Mouse (Mus musculus) natural killer cell, adult 2 months (primary cell): ENCODE data around the gene H2afj.

Experiments used
- DNase-seq, 2 experiments: peaks; one replicate each; pipeline ENCODE4 v3.0.0; 2022; ENCODE audit warnings: low spot score in 2 of 2

The H2afj gene

DNA sequence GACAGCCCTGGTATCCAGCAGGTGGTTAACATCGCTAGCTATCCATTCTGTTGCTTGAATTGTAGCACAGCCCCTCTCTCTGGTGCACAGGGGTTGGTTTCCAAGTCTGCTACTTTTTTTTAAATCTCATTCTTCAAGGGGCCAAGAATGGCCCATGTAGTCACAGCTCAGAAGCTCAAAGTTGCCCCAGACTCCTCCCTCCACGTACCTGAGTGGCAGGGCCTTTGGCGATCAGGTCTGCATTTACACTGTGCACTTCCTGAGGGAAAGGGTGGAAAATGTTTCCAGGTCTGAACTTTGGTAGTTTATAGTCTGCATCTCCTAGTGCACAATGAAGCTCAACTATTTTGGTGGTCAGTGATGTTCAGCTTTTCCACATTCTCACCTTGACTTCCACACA is 39.2 kb downstream of the H2afj start:
- DNase-seq: no peak

DNA sequence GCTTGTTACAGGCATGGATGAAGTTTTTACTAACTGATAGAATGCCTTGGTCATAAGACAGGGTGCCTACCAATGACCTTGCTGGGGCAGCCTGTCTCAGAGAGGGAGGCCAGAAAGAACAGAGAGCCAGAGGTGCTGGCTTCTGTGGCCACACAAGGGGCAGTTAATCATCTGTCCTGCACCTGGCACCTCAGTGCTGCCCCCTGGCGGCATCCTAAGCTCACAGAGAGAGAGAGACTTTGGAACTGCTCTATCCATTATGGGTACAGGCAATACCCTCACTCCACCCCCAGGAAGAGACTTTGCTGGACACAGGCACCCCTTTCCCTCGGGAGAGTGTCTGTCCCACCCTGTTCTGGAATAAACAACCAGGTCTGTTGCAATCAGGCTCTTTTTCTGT is 39.7 kb downstream of the H2afj start:
- peak; percentile 54 to 61 for DNase-seq

DNA sequence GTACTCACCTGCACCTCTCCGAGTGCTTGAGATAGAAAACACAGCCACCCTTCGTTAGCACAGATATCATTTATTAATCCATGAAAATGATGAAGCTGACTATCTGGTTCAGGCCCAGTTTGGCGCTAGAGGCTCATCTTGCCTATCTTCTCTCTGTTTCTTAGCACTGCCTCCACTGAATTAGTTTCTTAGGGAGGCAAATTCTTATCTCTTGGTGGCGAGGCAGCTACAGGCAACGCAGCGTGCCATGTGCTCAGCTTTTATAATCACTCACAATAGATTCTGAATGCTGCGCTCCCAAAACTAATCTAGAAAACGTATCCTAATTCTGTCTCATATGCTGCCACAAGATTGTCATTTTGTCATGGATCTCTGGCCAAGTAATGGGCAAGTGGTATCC is 40.4 kb downstream of the H2afj start:
- DNase-seq: no peak

DNA sequence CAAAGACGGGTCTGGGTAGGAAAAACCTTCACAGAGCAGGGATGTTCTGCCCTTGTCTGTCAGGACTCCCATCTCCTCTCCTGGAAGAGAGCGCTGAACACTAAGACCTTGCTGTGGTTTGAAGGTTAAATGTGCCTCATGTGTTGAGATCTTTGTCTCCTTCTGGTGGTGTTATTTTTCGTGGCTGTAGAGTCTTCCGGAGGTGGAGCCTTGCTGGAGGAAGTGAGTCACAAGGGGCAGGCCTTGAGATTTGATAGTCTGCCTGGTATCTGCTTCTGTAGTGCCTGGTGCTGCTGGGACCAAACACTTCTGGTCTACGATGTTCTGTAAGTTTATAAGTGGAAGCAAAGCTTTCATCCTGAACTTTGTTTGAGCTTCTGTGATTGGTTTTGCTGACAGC is 40.9 kb downstream of the H2afj start:
- DNase-seq: no peak

DNA sequence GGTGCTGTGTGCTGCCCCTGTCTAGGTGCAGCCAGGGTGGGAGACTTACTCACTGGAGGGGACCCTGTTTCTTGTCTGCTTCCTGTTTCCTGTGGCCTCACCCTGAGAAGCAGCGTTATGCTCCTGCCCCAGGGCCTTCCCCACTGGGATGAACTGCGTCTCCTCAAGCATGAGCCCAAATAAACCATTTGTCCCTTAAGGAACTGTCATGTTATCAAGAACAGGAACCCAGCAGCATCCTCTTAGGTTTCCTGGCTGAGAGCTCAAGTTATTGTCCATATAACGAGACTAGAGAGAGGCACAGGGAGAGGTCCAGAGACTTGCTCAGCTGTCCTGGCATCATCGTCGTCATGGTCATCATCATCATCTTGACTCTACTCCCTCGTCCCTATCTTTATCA is 42.2 kb downstream of the H2afj start:
- no peak for DNase-seq

DNA sequence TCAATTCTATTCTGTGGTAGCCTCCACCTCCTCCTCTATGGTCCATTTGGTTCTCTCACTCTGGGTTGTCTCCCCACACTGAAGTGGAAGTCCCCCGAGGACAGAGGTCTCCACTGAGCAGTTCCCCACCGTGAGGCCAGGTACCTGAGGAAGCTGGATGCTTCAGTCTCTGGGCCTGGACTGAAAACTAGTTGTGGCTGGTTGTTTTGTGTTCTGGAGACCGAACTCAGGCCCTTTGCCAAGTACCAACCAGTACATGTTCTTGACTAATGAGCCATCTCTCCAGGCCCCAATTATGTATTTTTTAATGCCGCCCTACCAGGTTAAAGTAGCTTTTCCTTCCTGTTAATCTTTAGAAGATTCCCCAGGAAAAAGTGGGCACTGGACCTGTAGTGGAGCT is 44.3 kb downstream of the H2afj start:
- DNase-seq: no peak

DNA sequence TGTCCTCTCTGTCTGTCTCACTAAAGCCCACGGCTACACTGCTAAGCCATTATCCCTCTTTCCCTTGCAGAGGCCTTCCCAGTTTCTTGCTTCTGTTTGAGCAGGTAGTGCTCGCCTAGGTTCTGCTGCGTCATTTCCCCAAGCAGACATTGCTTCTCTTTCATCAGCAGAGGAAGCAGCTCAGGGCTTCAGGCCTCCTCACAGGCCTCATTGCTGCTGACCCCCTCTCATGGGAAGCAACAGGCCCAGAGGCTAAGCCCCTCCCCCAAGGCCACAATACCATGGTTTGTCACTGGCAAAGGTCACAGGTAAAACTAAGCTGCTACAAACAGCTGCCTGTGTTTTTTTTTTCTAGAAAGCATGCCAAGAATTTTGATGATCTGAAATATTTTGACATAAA is 44.7 kb downstream of the H2afj start:
- DNase-seq: no peak

DNA sequence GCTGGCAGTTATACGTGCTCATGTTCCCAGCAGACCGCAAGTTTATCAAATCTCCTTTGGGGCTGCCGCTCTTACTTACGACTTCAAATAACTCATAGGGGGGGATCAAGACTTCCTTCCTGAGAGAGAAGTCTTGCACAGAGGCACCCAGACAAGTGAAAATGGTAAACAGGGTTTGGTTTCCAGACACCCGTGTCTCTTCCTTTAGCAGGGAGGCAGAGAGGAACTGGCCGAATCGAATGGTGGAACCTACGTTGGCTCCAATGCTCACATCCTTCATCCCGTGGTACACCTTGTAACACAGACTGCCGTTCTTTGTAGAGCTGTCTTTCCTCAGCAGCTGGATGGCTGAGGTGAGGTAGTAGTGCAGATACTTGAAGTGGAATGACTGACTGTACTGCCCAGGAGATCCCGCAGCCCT is 46.3 kb downstream of the H2afj start:
- peak in 1 of 2 experiments; percentile 24 for DNase-seq

DNA sequence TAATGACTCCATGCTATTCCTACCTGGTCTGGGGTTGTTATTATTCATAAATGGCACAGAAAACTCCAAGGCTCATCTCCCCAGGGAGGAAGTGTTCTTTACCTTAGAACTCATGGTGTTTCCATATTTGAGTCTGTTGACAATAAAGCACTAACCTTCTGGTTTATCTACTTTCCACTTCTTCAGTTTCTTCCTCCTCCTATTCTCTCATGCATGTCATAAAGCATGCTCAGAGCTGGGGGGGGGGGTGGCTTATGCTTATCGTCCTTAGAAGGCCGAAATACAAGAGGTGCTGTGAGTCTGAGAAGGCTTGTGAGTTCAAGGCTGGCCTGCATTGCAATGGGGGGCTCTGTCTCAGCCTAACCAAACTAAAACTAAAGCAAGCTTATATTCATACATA is 47.1 kb downstream of the H2afj start:
- DNase-seq: no peak

DNA sequence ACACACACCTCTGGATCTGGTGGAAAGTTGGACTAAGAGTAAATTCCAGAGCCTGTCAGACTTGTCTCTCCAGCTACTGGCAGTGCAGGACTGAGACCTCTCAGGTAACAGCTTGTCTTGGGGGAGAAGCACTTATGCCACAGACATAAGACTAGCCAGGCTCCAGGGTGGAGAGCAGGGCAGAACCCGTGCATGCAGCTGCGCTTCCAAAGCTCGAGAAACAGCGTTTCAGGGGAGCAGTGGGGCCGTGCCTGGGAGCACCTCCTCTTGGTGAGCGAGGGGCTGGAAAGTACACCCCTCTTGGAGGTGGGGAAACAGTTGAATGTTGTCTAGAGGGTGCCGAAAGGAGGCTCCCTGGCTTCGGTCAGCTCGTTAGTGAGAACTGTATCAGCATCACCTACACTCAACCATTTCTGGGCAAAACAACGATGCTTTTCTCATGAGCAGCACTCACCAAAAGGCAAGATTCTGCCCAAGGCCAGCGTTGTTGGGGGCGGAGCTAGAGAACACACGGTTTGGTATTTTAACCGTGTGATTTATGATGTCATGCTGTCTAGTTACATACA is 48.1 kb downstream of the H2afj start:
- DNase-seq: peak in 1 of 2 experiments; percentile 25

DNA sequence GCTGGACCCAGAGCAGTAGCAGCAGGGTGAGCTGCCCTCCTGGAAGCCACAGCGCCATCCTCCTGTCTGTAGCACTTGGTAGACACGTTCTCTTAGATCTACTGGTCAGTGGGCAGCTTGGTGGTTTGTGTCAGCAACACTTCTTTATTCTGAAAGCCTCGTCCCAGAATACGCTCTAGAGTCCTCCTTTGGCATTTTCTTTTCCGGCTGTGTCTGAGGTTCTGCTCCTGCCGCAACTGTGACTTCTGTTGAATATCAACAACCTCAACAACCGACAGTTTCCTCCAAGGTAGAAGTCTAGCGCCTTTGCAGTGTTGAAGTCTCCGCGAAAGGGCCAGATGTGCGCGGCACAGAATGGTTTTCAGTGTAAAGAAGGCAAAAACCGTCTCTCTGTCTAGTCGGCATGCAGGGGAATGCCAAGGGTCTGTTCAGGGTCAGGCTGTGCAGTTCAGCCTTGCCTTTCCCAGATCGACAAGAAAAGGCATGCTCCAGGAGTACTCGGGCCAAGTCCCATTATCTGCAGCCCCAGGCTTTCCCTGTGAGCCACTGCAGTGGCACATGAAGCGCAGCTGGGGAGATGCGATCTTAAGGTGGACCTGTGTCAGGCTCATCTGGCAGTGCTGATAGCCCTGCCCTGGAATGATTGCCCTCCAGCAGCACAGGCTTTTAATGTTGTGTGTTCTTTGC is 49.3 kb downstream of the H2afj start, which contains the start of gene Art4:
TSS of gene Art4 (minus strand) at position 548 of the 687 bp plus-strand sequence.
- peak; percentile 13 to 26 for DNase-seq

DNA sequence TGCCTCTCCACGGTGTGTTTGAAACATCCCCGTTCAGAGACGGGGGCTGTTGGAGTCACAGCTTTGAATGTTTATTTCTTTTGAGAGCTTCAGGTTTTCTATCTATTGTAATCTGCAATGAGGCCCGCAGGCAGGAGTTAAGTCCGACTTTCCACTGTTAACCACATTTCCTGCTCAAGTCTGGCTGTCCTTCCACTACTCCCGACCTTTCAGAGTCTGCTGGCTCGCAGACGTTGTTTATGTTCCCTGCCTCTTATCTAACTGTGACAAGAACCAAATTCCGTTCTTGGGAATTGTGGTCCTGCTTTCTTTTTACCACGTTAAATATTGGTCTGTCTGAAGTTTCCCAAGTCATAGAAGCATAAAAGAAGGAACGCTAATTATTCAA is 49.8 kb downstream of the H2afj start:
- no peak for DNase-seq

DNA sequence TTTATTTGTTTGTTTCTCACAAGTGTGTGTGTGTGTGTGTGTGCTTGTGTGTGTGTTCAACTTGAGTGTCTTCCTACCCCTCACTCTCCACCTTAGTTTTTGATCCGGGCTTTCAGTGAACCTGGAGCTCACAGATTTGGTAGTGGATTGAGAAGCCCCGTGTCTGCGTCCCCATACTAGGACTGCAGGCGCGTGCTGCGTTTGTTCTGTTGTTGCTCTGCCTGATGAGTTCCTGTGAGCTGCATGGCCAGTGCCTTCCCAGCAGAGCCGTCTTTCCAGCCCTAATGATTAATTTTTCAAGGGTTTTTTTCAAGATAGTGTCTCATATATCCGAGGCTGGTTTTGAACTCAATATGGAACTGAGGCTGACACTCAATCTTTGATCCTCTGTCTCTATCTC is 50.4 kb downstream of the H2afj start:
- DNase-seq: no peak
